Mouse (Mus musculus) monocyte, adult 5-6 weeks (primary cell): Measurements from ENCODE around the gene Glis3. TPM values are rescaled to one million over a fixed set of nuclear protein-coding genes. Genes with fewer than 3 reads are reported as not detected.

Source experiments
- ATAC-seq: fragments of 153-309, 156-312 bp; replicated peaks from 2 replicates; pipeline ENCODE4 v1.8.0; 2017; ENCODE audit warnings: mild to moderate bottlenecking; ENCODE audit not compliant: low TSS enrichment, insufficient number of reproducible peaks, severe bottlenecking, poor library complexity, low FRiP score
- total RNA-seq: library from RNA; stranded (forward); fragments of 200-1000, 200-491, 200-594 nt; gene quantifications from 3 replicates; pipeline ENCODE4 v1.2.3, GENCODE M21; 2017

Gene Glis3
- total RNA-seq, 1 experiment from 2014 or later, result 1.6 TPM

- ATAC-seq, result no peak
These were observed 441.8 kb downstream of the Glis3 start for GRCm38 (mm10) chr19:28238073-28238472.

- ATAC-seq, result no peak
These were observed 442.3 kb downstream of the Glis3 start for GRCm38 (mm10) chr19:28237621-28238020.

- no peak for ATAC-seq
These were observed 444.3 kb downstream of the Glis3 start for GRCm38 (mm10) chr19:28235571-28235970.

GRCm38 (mm10) chr19:28235096-28235495 lies 444.8 kb downstream of the Glis3 start:
- no peak for ATAC-seq

- ATAC-seq, result no peak
These were observed 445.2 kb downstream of the Glis3 start for GRCm38 (mm10) chr19:28234676-28235075.

DNA sequence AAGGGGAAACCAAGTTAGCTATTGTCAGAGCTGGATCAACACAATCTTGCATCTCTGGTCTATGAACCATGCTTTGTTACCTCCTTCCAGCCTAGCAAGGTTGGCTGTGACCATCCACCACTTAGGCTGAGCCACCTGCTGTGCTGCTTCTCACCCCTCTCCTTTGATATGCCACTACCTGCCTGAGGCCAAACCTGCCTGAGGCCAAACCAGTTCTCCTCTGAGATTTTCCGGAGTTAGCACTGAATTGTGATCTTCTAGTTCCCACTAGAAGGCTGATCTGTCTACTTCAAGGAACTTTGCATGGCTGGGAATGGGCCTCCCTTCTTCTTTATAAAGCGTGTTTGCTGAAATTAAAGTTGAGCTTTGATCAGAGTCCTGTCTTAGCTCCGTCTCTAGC lies 448.4 kb downstream of the Glis3 start:
- ATAC-seq, result no peak

DNA sequence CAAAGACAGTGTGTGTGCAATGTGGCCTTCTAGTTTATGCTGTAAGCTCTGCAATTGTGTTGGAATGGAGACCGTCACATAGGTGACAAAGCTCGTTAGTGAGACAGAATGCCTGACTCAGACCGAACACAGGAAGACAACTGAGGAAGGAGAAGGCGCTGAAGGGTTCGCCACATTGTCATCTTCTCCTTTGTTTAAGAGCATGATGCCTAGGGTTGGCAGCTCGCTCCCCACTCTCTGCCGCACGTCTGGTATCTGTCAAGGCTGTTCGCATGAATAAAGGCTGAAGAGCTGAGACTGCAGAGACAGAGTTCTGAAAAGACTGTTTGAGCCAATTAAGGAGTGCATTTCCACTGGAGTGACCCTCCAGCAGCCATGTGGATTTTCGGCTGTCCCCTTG lies 452.4 kb downstream of the Glis3 start:
- ATAC-seq, result no peak

DNA sequence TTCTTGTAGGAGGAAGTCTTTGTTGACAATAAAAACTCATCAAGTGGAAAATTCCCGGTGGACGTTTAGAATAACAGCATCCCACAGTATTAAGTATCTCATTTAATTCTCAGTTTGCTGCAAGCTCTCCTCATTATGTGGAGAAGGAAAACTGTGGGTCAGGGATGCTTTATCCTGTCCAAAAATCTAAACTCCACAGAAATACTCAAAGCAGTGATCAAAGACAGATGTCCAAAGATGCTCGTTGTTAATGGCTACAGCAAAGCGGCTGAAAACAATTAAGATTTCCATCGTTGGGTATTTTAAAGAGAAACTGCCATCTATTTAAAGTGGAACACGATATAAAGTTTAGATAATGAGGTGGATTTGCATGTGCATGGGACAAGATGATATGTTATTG lies 454.2 kb downstream of the Glis3 start:
- no peak for ATAC-seq

GRCm38 (mm10) chr19:28211630-28212029 lies 468.2 kb downstream of the Glis3 start:
- no peak for ATAC-seq

Other genes starting within 250 kb of the Glis3 start
- gene Slc1a1, start 155.0 kb upstream of the Glis3 start, total RNA-seq, result not detected in 3 replicates